Mouse (Mus musculus) left cerebral cortex, adult 8-10 months (tissue): Measurements from ENCODE around the gene Dnaja3. TPM values are rescaled to one million over a fixed set of nuclear protein-coding genes. Genes with fewer than 3 reads are reported as not detected.

Source experiments
- DNase-seq, 2 experiments: peaks; one replicate each; pipeline ENCODE4 v3.0.0; 2022; ENCODE audit warnings: low spot score in 2 of 2
- total RNA-seq, 4 experiments: library from RNA; stranded (reverse); gene quantifications; 2 replicates each; pipeline ENCODE4 v1.2.4; 2022

Dnaja3 gene
- total RNA-seq, 4 experiments from 2014 or later = 63.0 to 66.1 (median 65.1) TPM

- DNase-seq = no peak
These were observed 33.2 kb upstream of the Dnaja3 start for GRCm38 (mm10) chr16:4606431-4607084.

- no peak for DNase-seq
These were observed 31.8 kb upstream of the Dnaja3 start for GRCm38 (mm10) chr16:4607818-4608531.

GRCm38 (mm10) chr16:4608532-4609059 lies 31.2 kb upstream of the Dnaja3 start:
- DNase-seq = no peak

GRCm38 (mm10) chr16:4611193-4611592 lies 28.6 kb upstream of the Dnaja3 start:
- no peak for DNase-seq

GRCm38 (mm10) chr16:4611676-4612075 lies 28.1 kb upstream of the Dnaja3 start:
- DNase-seq = no peak

GRCm38 (mm10) chr16:4613736-4614135 lies 26.1 kb upstream of the Dnaja3 start:
- DNase-seq = no peak

- no peak for DNase-seq
These were observed 25.1 kb upstream of the Dnaja3 start for GRCm38 (mm10) chr16:4614639-4615038.

GRCm38 (mm10) chr16:4615297-4615696 lies 24.5 kb upstream of the Dnaja3 start:
- DNase-seq = no peak

GRCm38 (mm10) chr16:4616829-4617228 lies 23.0 kb upstream of the Dnaja3 start:
- no peak for DNase-seq

- DNase-seq = no peak
These were observed 15.7 kb upstream of the Dnaja3 start for GRCm38 (mm10) chr16:4624074-4624473.

GRCm38 (mm10) chr16:4624481-4625110 lies 15.2 kb upstream of the Dnaja3 start, which contains the start of gene Pam16:
TSS of gene Pam16 (minus strand) at chr16:4624988.
- peak; percentile 81 to 91 for DNase-seq

GRCm38 (mm10) chr16:4627105-4627504 lies 12.7 kb upstream of the Dnaja3 start:
- no peak for DNase-seq

- DNase-seq = no peak
These were observed 10.8 kb upstream of the Dnaja3 start for GRCm38 (mm10) chr16:4628898-4629419.

- peak in 1 of 2 experiments; percentile 79 for DNase-seq
These were observed 9.8 kb upstream of the Dnaja3 start for GRCm38 (mm10) chr16:4629950-4630349.

GRCm38 (mm10) chr16:4632050-4632449 lies 7.7 kb upstream of the Dnaja3 start:
- no peak for DNase-seq

GRCm38 (mm10) chr16:4633661-4634060 lies 6.1 kb upstream of the Dnaja3 start:
- no peak for DNase-seq

- no peak for DNase-seq
These were observed 5.1 kb upstream of the Dnaja3 start for GRCm38 (mm10) chr16:4634681-4635080.

- no peak for DNase-seq
These were observed 4.0 kb upstream of the Dnaja3 start for GRCm38 (mm10) chr16:4635760-4636159.

- no peak for DNase-seq
These were observed 848 bp upstream of the Dnaja3 start for GRCm38 (mm10) chr16:4638891-4639390.

- DNase-seq = no peak
These were observed 647 bp downstream of the Dnaja3 start for GRCm38 (mm10) chr16:4640267-4641005.
